Comparison of ENCODE assay signal across 20 mouse cellular contexts in genomic region chr1:72005550-72005949, GRCm38 (mm10).
"Had no signal": no experiment of that assay in that cellular context is flagged by ENCODE, and none has a peak within 500 bp of the region (broad histone marks: within the 10 kb centered on the region; RNA-seq: fewer than 3 reads in every experiment).

No protein-coding gene starts in this region.

- H3K36me3 ChIP-seq: kidney, embryonic 15.5 days; limb, embryonic 12.5 days; limb, embryonic 15.5 days; neural tube, embryonic 12.5 days; neural tube, embryonic 15.5 days had no signal

- H3K4me1 ChIP-seq: neural tube, embryonic 12.5 days had no signal

- H3K9ac ChIP-seq: kidney, embryonic 15.5 days; limb, embryonic 12.5 days; limb, embryonic 15.5 days; liver, embryonic 14.5 days; liver, postnatal 0 days; lung, embryonic 14.5 days; neural tube, embryonic 12.5 days; neural tube, embryonic 15.5 days had no signal

- H3K4me2 ChIP-seq: kidney, embryonic 15.5 days; limb, embryonic 12.5 days; limb, embryonic 15.5 days; liver, embryonic 11.5 days; lung, embryonic 14.5 days; neural tube, embryonic 12.5 days; neural tube, embryonic 15.5 days had no signal

- H3K9me3 ChIP-seq: kidney, embryonic 15.5 days; limb, embryonic 12.5 days; limb, embryonic 15.5 days; neural tube, embryonic 12.5 days; neural tube, embryonic 15.5 days had no signal

- ATAC-seq: intestine, postnatal 0 days; liver, postnatal 0 days; lung, postnatal 0 days had no signal

- H3K27ac ChIP-seq: kidney, embryonic 15.5 days; limb, embryonic 12.5 days; limb, embryonic 15.5 days; liver, embryonic 14.5 days; macrophage; neural tube, embryonic 12.5 days; neural tube, embryonic 15.5 days had no signal

- H3K4me3 ChIP-seq: kidney, embryonic 15.5 days; limb, embryonic 12.5 days; limb, embryonic 15.5 days; neural tube, embryonic 12.5 days; neural tube, embryonic 15.5 days had no signal

- H3K27me3 ChIP-seq: kidney, embryonic 15.5 days; limb, embryonic 15.5 days; neural tube, embryonic 12.5 days; neural tube, embryonic 15.5 days had no signal

- DNase-seq: kidney, adult 2 months; kidney, postnatal 14 days; kidney, postnatal 4 days; left cerebral cortex, postnatal 4 days; liver, postnatal 0 days; lung, embryonic 14.5 days; right cerebral cortex, adult 18-20 months; right cerebral cortex, postnatal 14 days; right cerebral cortex, postnatal 4 days; thymus, postnatal 25 days had no signal
